Mouse (Mus musculus) megakaryocyte-erythroid progenitor cell, adult 5-6 weeks (primary cell): ENCODE results near the gene Vcan. TPM values are rescaled to one million over a fixed set of nuclear protein-coding genes. Genes with fewer than 3 reads are reported as not detected.

ENCODE experiments used
- ATAC-seq: replicated peaks from 2 replicates; pipeline ENCODE4 v1.8.0; 2016; ENCODE audit warnings: mild to moderate bottlenecking, inconsistent platforms; ENCODE audit not compliant: severe bottlenecking, poor library complexity, low FRiP score, low TSS enrichment
- total RNA-seq, 2 experiments: library from RNA; stranded (forward) in 1 of 2; stranded (reverse) in 1 of 2; fragments of 200-1000, 215-1000 nt in 1 of 2; fragments of >200 nt in 1 of 2; fragmentation: Nextera tagmentation in 1 of 2; gene quantifications; 2 replicates each; pipeline ENCODE4 v1.2.3; 2014 to 2017

Gene Vcan
- total RNA-seq, 2 experiments from 2014 or later = 0.76 TPM; not detected in 1

DNA sequence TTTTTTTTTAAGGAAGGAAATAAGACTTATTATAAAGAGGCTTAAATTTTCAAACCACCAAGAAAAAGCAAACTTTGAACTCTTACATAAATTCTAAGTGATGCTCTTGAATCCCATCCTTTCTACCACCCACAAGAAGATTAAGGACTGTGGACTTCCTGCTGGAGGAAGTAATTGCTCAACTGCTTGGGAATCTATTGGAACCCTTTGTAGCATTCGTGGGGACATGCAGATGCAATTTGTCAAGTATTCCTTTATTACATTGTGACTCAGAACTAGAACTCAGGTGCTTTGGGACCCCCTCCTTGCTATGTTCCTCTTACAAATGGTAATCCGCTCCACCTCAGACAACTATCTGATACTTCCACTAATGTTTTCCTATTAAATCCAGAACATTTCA is 4.0 kb downstream of the Vcan start:
- no peak for ATAC-seq

DNA sequence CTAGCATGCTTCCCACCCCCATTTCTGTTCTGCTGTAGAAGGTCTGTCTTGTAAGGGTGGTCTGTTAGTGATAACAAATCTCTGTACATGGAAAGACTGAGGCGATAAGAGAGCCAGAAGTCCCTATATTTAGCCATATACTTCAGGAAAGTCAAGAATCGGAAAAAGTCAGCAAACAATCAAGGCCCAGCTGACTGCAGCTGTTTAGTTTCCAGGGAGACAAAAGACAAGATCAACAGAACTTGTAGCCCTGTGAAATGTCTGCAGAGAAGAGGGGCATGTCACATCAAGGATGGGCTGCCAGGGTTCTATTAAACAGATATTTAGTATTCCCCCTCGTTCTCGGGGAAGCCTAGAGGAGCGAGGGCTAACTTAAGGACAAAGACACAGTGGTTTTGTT is 7.2 kb downstream of the Vcan start:
- no peak for ATAC-seq

DNA sequence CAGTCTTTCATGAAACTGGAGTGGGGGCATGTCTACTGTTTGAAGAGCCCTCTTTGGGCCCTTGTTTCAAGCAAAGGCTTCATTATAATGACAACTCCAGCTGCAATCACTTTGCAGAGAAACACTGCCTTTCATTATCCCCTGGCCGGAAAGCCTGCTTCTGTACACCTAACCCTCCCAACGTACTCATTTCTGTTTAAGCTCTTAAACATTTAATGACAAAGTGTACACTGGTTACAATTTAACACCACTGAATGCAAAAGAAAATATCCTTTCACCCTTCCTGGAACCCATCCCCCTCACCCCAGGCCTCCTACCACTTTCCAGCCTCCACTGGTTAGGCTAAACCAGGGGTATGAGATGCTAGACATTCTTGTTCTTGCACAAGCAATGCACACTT is 15.8 kb downstream of the Vcan start:
- no peak for ATAC-seq

DNA sequence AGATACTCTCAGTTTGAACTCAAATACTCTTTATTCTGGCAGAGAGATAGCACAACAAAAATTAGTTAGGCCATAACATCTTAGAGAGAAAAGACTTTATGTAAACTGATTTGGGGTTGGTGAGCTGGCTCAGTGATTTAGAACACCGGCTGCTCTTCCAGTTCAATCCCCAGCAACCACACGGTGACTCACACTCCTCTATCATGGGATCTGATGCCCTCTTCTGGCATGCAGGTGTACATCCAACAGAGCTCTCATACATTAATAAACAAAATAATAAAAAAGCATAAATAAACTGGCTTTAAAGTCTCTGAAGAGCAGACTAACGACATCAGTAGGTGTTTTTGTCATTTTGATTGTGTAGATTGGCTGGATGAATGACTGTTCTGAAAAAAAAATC is 21.8 kb downstream of the Vcan start:
- ATAC-seq = no peak

DNA sequence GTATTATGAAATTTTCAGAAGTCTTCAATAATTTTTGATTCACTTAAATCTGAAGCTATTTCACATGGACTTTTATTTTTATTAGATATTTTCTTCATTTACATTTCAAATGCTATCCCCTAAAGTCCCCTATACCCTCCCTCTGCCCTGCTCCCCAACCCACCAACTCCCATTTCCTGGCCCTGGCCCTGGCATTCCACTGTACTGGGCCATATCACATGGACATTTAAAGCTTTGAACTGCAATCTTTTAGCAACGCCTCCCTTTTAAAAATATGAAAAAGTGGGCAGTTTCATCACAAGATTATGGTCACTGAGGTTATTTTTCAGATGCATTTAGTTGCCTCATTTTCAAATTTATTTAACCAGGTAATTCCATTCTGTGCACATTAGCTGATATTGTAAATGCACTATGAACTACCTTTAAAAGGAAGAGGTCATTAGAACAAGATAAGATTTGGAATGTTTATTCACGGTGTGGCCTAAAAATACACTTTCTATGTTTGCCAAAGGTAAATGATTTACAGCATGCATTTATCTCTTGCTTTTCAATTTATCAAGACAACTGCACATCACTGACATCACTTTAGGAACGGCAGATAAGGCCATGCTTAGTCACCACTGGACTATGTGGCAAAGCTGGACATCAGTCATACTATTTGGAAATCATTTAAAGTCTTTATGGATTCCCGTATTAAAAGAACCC is 32.7 kb downstream of the Vcan start:
- ATAC-seq = no peak

DNA sequence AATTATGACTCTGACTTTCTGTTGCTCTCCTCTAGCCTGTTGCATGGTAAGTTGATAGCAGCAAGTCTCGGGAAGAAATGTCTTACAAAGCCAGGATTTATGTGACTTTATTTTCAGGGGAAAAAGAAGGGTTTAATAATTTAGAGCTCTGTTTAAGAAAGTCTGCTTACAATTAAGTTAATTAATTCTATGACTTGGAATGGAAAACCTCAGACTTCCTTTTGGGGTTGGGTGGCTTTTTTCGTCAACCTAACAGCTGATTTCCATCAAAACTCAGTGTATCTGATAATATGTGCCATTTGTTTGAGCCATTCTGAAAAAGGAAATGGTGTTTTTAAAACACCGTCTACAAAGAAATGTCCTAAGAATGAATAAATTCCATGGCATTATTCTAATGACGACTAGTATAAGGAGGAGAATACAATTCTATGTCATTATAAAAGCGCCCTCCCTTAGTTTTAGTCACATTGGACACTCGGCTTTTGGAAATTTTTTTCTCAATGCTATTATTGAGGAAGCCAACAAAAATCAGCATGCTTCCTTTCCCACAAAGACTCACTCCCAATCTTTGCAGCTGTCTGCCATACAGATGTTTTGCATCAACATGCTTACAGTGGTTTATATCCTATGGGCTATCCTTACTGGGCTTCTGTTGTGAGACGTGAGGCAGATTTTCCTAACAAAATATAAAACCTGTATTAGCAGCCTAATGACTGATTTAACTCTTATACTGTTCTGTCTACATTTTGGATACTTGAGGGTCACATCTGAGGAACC is 34.0 kb downstream of the Vcan start:
- no peak for ATAC-seq

DNA sequence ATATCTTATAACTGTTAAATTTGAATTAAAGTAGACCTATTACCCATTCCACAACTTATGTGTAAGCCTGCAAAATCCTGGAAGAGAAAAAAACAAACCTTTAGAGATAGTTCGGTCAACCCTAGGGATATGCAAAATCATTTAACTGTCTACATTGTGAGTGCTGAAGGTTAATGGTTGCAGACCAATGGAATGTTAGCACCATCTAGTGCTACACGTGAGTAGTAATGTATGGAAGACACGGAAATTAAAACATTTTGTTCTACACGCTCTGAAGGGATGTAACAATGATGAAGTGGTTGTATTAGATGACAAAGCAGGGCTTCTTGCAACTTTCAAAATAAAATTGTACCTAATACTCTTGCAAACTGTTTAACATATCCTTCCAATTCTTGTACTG is 39.9 kb downstream of the Vcan start:
- no peak for ATAC-seq

DNA sequence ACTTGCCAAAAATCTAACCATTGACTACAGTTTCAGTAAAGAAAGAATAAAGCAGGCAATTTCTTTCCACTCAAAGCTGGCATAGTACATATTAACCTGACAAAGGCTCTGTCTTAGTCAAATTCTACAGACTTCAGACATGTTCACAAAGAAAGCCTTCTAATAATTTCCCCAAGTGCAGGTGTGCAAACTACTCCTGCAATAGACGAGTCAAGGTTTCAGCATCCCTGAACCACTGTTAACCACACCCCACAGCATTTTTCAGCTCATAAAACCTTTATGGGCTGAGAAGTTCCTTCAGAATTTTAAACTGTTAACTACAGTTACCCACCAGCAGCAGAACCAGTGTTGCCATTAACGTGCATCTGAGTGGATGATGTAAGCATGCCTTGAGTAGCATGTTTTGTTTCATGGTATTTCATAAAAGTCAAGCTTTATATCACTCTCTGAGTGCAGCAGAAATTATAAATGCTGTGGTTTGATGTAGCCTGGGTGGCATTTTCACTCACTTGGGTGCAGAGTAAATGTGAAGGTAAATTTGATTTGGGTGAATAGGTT is 42.2 kb downstream of the Vcan start:
- no peak for ATAC-seq

DNA sequence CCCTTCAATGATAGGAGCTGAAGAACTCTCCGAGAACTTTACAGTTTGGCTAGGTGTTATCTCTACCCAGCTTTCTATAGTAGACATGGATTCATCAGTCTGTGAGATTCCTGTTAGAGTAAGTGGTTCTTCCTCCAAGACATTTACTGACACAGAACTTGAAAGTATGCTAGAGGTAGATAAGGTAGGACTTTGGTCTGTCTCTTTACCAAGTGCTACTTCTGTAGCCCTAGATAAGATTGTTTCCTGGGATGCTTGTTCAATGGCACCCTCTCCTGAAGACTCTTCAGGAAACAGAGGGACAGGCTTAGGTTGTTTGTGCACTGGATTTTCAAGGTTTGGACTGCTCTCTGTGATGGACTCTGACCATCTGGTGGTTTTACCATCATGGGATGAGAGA is 49.7 kb downstream of the Vcan start:
- ATAC-seq = no peak

DNA sequence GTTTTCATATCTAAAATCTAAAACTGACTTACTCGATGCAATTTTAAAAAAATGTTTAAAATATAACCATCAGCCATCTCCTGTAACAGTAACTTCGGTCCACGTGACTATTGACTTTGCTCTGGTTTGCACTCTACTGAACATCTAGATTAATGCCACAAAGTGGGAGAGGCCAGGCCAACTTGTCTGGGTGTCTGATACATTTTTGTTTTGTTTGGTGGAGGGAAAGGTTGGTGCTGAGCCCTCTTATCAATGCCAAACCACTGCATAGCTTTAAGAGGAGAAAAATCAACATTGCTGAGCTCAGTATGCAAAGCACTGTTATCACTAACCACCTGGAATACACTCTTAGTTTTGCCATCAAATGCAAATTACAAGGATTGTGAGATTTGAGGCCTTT is 58.8 kb downstream of the Vcan start:
- no peak for ATAC-seq

DNA sequence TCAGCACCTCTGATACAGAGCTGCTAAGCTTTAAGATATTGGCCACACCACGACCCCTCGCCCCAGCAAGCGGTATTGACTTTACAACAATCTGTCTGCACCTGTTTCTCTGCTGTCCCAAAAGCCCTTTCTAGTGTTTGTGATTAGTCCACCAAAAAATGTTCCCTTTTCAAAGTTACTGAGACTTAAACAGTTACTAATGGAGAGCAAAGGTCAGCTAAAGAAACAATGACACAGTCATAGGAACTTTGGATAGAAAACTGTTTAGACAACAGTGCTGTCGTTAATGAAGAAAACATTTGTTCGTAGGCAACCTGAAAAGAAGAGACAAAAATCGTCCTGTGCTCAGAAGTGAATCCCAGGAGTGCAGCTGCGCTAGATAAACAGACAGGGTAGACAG is 60.1 kb downstream of the Vcan start:
- no peak for ATAC-seq

DNA sequence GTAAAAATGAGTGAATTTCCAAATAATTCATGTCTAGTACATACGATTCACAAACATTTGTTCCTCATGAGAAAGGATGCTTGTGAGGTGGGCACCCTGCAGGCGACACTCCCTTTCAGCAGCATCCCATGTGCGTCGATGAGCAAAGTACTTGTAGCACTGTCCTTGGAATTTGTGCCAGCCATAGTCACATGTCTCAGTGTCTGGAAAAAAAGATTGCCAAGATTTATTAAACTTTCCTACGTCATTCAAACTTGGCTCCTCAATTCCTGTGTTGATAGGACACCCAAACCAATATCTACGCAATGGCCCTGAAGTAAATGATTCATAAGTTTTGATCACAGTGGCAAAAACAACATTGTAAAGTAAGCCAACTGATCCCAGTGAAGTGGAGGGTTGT is 62.6 kb downstream of the Vcan start:
- ATAC-seq = no peak

DNA sequence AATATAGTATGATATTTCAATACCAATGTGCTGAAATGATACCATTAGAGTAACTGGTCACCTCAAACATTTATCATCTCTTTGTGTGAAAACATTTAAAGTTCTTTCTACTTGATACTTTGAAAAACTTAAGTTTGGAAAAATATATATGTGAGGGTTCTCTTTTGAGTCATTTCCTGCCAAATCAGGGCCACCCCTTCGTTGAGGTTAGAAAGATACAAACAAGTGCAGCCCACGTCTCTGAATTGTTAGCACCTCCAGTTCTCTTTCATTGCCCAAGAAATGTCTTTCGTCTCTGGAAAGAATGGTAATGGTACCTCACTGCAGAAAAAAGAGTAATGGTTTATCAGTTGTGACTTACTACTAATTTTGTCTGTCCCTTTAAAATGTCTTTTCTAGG is 71.8 kb downstream of the Vcan start:
- ATAC-seq = no peak

DNA sequence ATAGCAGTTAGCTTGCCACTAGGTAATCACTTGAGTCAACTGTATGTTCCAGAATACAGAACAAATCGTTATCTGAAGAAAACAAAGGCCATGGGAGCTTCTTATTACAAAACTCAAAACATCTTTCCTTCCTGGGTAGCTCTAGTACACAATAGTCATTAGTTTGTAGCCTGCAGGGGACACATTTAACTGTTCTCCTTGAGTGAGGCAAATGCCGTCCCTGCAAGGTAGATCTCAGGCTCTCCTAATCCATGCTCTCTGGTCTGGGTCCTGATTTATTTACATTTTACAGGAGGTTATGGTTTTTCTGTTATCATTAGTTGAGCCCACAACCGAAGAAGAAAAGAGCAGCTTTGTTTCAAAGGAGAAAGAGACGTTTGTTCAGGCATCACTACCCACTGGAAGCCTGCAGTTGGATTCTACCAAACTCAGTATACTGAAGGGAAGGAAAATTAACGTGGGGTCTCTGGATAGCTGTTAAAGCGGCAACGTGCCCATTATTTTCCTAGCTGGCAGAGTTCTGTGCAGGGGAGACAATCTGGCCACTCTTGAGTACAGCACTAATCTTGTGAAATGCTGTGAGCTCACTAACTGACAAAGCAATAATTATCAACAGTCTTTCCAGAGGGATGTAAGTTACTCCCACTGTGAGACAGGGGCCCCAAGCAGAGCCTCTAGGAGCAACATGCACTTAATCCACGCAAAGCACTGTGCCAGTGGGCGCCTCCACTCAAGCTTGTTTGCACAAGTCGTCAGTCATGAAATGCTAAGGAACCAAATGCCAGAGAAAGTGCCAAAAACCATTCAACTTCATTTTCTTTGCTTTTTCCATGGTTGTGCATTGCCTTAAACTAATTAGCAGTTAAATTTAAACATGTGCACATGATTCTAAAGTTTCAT is 73.1 kb downstream of the Vcan start:
- ATAC-seq = no peak

DNA sequence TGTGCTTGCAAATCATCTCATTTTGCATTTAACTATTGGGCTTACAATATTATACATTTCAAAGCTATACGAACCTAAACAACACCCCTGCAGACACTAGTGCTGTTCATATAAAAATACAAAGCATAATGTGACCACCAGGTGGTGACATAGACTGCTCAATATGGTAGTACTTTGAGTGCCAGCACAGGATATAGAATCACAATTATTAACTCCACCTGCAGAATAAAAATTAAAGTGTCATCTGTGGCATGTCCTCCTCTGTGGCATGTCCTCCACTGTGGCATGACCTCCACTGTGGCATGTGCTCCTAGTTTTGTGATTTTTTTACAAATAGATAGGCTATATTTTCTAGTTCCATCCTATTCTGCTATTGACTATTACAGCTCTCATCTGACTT is 74.2 kb downstream of the Vcan start:
- ATAC-seq = peak; percentile 87

DNA sequence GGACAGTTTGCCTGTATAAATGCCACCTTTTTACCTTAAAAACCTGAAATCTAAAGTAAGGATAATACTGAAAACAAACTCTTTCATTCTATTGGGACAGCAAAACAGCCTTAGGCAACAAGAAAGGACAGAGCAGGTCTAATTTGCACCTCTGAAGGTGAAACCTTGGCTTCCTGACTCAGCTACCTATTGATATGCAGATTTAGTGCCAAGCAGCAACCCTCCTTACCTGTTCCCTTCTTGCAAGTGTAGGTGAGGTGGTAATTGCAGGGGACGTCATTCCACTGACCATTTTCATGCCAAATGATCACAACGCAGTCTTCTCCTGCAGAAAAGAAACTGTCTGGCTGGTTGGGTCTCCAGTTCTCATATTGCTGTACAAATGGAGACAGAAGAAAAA is 80.6 kb downstream of the Vcan start:
- ATAC-seq = no peak

DNA sequence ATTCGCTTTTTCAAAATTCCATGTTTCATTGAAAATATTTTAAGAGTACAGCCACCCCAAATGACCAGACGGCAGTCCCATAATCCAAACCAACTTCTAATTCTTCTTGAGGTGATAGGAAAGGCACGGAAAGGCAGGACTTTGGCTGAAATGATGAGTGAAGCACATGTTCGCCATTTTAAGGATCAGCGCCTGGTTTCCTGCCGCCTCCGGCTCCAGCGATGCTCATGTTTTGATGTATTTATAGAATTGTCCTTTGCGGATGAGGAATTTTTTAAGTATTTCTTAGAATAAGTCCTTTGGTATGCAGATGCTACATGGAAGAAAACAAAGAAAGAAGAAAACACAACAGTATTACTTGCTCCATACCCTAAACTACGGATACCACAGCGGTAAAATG is 85.3 kb downstream of the Vcan start:
- ATAC-seq = no peak

DNA sequence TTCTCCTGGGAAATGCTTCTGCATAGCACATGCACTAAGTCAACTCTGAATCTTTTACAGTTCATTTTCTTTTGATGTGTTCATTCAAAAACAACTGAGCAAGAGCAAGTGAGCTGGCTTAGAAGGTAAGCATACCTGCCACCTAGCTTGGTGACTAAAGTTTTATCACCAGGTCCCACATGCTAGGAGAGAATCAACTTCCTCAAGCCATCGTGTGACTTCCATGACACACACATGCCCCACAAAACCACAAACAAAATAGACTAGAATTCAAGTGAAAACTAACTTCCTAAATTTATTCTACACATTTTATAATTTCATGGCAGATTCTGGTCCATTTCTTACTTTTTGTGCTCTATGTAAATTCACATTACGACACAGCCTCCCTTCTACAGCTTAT is 89.0 kb downstream of the Vcan start:
- no peak for ATAC-seq

DNA sequence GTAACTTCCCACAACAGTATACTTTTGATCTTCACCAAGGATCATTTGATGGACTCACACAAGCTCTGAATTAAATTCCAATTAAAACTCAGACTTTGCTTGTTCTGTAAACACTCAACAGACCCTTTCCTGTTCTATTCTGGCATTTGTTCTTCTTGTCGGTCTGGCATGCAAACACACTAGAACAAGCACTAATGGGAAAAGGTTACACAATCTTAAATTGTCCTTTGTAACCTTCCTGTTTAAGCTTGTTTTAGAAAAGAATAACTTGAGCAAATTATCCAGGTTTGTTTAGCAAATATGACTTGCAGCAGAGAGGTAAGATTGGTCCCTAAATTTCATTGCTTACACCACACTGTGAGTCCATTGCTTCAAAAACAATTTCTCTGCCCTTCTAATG is 89.5 kb downstream of the Vcan start:
- no peak for ATAC-seq

DNA sequence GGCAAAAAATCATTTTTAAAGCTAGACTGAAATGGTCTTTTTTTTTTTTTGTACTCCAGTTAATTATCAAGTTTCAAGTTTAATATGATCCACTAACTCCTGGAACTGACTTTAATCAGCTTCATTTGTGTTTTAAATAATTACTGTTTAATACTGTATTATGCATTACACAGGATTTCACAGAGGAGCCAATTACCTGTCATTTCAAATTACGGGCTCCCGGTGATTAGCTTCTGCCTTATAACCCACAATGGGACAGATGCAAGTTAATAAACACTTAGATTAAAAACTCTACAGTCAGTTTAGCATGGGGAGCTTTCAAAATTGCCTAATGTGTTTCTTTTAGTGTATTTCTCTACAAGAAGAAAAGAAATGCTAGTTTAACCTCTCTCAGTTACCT is 96.7 kb downstream of the Vcan start:
- ATAC-seq = no peak
